Mouse (Mus musculus) 3T3-L1 (cell line): ENCODE results near the gene Selenon.
A peak's percentile ranks its signal among the peaks of the same experiment; 100 is the strongest.

Source experiments
- DNase-seq: peaks from one replicate; pipeline ENCODE4 v3.0.0-alpha.2; 2015; ENCODE audit warnings: low read depth, low spot score

Selenon gene

GRCm38 (mm10) chr4:134578407-134578806 lies 26.4 kb upstream of the Selenon start:
- peak; percentile 61 for DNase-seq

- DNase-seq: no peak
Observed at GRCm38 (mm10) chr4:134577281-134577680, 25.3 kb upstream of the Selenon start.

- no peak for DNase-seq
Observed at GRCm38 (mm10) chr4:134575486-134575885, 23.5 kb upstream of the Selenon start.

- DNase-seq: no peak
Observed at GRCm38 (mm10) chr4:134572449-134573300, 20.7 kb upstream of the Selenon start.

GRCm38 (mm10) chr4:134570704-134571451 lies 18.9 kb upstream of the Selenon start:
- no peak for DNase-seq

GRCm38 (mm10) chr4:134569831-134570230 lies 17.9 kb upstream of the Selenon start:
- DNase-seq: peak; percentile 83

GRCm38 (mm10) chr4:134569205-134569604 lies 17.2 kb upstream of the Selenon start:
- DNase-seq: no peak

GRCm38 (mm10) chr4:134567377-134568226 lies 15.6 kb upstream of the Selenon start:
- DNase-seq: no peak

GRCm38 (mm10) chr4:134564093-134564492 lies 12.1 kb upstream of the Selenon start:
- no peak for DNase-seq

- no peak for DNase-seq
Observed at GRCm38 (mm10) chr4:134563624-134564023, 11.7 kb upstream of the Selenon start.

- DNase-seq: no peak
Observed at GRCm38 (mm10) chr4:134562014-134562413, 10.0 kb upstream of the Selenon start.

GRCm38 (mm10) chr4:134560699-134561098 lies 8.7 kb upstream of the Selenon start:
- no peak for DNase-seq

- DNase-seq: peak; percentile 43
Observed at GRCm38 (mm10) chr4:134559154-134559553, 7.2 kb upstream of the Selenon start.

- DNase-seq: no peak
Observed at GRCm38 (mm10) chr4:134558570-134559113, 6.7 kb upstream of the Selenon start.

GRCm38 (mm10) chr4:134557626-134558249 lies 5.8 kb upstream of the Selenon start:
- DNase-seq: no peak

GRCm38 (mm10) chr4:134555956-134556580 lies 4.1 kb upstream of the Selenon start:
- peak; percentile 46 for DNase-seq

- DNase-seq: peak; percentile 38
Observed at GRCm38 (mm10) chr4:134553631-134554030, 1.7 kb upstream of the Selenon start.

GRCm38 (mm10) chr4:134549899-134550298 lies 2.1 kb downstream of the Selenon start:
- no peak for DNase-seq

- DNase-seq: no peak
Observed at GRCm38 (mm10) chr4:134548169-134548938, 3.6 kb downstream of the Selenon start.
